Mouse (Mus musculus) hindbrain, postnatal 0 days (tissue): ENCODE measurements at regions not wholly inside any gene's neighbourhood (a gene's known extent, or its start where the extent isn't known, plus 50 kb on each side); places are given as distances from the start of the nearest gene placed in this dataset.
A peak's percentile ranks its signal among the peaks of the same experiment; 100 is the strongest.

Experiments
- ATAC-seq: fragments of 200-750 bp; cut with Nextera tagmentation; 2 replicates; pipeline ENCODE4 v1.8.0; 2017; ENCODE audit warnings: mild to moderate bottlenecking, moderate TSS enrichment, moderate library complexity
- DNase-seq: peaks from one replicate; pipeline ENCODE4 v3.0.0-alpha.2; 2015; ENCODE audit warnings: low spot score
- H3K27ac ChIP-seq: fragments of 300-500 bp; sonication (generic); 2 replicates; pipeline ENCODE4 v1.5.1; 2014; ENCODE audit warnings: mild to moderate bottlenecking
- H3K27me3 ChIP-seq: fragments of 300-500 bp; sonication (generic); 2 replicates; pipeline ENCODE4 v1.6.1; 2014; ENCODE audit warnings: low read length, mixed read lengths; ENCODE audit not compliant: insufficient read depth
- H3K36me3 ChIP-seq: fragments of 300-500 bp; sonication (generic); 2 replicates; pipeline ENCODE4 v1.6.1; 2014; ENCODE audit warnings: low read length, mixed read lengths; ENCODE audit not compliant: insufficient read depth
- H3K4me1 ChIP-seq: fragments of 300-500 bp; sonication (generic); 2 replicates; pipeline ENCODE4 v1.6.1; 2014; ENCODE audit warnings: antibody characterized with exemption, low read length, mixed read lengths; ENCODE audit not compliant: insufficient read depth
- H3K4me2 ChIP-seq: fragments of 300-500 bp; sonication (generic); 2 replicates; pipeline ENCODE4 v1.6.1; 2014; ENCODE audit warnings: low read depth, mild to moderate bottlenecking, low read length, moderate library complexity, mixed read lengths
- H3K4me3 ChIP-seq: fragments of 300-500 bp; sonication (generic); 2 replicates; pipeline ENCODE4 v1.5.1; 2014; ENCODE audit warnings: low read length
- H3K9ac ChIP-seq: fragments of 300-500 bp; sonication (generic); replicated peaks from 2 replicates; pipeline ENCODE4 v1.6.1; 2014; ENCODE audit warnings: mild to moderate bottlenecking, low read length, moderate library complexity, mixed read lengths
- H3K9me3 ChIP-seq: fragments of 300-500 bp; sonication (generic); 2 replicates; pipeline ENCODE4 v1.6.1; 2016; ENCODE audit warnings: low read length, mixed read lengths
- CTCF ChIP-seq: IDR thresholded peaks from 2 replicates; pipeline ENCODE4 v1.5.1; 2016; ENCODE audit warnings: antibody characterized with exemption, control low read depth, low read depth
- WGBS: fragments of 180-500 bp; shearing (Covaris S2); extraction: QIAGEN DNeasy Blood & Tissue Kit; methylation state at CpG from one replicate; pipeline ENCODE4 v1.1.7; 2014; 5-methylcytosine and 5-hydroxymethylcytosine counted together

DNA sequence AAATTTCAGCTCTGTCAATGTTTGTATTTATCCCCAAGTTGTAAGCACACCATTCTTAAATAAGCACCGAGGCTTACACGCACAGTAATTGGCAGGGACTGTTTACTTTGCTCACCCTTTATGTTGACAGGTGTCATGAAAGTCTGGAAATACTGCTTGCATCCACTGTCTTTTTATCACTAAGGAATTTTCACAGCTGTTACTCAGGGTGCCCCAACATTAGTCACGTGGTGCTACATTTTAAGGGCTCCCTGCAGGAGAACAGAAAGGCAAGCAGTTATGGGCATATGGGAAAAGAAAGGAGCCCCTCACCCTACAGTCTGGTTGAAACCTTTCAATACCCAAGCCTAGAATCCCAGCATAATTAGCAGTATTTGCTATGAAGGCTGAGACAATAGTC is 304.7 kb downstream of the Tle4 start:
- Histone ChIP-seq H3K27ac (no peak overlapping the region), H3K4me2 (no peak overlapping the region), H3K4me1 (no peaks in the 10 kb centered on the region), H3K27me3 (no peaks in the 10 kb centered on the region), H3K4me3 (no peak overlapping the region), H3K9me3 (no peaks in the 10 kb centered on the region), H3K9ac (no peak overlapping the region), H3K36me3 (no peaks in the 10 kb centered on the region)
- DNase-seq (no peak), ATAC-seq (no peak)
- no peak for TF ChIP-seq CTCF
- 61% methylated on average over 3 of the region's 3 CpGs for WGBS

DNA sequence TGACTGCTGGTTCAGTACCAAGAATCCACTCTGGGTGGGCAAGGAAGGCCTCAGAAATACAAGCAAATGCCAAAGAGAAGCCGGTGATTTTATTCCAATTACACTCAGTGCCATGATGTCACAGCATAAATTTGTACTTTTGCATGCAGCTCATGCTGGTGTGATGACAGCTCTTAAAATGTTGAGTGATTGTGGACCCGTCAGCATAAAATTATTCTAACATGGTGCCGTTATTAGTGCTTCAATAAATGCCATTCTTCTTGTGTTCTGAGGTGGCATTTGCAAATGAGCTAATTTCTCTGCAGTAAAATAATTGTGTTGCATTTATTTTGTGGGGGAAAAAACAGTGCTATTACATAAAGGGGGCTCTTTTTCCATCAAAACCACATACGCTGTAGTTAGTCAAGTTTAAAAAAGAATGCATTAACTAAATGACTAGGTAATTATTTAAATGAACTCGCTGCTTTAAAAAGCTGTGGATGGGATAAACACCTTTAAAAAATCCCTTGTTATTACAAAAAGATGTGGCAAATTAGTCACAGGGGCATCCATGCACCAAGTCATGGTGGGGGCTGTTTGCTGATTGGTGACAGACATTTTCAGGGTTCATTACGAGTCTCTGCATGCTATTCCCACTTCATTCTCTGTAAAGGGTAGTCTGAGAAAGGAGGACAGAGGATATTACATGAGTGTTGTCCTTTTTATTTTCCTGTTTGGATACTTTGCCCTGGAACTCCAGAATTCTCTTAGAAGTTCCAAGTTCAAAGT is 296.5 kb downstream of the Tle4 start:
- H3K4me2 ChIP-seq, result no peak overlapping the region
- H3K9me3 ChIP-seq, result no peaks in the 10 kb centered on the region
- no peaks in the 10 kb centered on the region for H3K4me1 ChIP-seq
- TF ChIP-seq CTCF, result no peak
- DNase-seq, result peak; percentile 15
- H3K27me3 ChIP-seq, result no peaks in the 10 kb centered on the region
- 56% methylated on average over 6 of the region's 6 CpGs for WGBS
- ATAC-seq, result no peak
- no peak overlapping the region for H3K9ac ChIP-seq
- no peak overlapping the region for H3K4me3 ChIP-seq
- no peaks in the 10 kb centered on the region for H3K36me3 ChIP-seq
- H3K27ac ChIP-seq, result no peak overlapping the region

DNA sequence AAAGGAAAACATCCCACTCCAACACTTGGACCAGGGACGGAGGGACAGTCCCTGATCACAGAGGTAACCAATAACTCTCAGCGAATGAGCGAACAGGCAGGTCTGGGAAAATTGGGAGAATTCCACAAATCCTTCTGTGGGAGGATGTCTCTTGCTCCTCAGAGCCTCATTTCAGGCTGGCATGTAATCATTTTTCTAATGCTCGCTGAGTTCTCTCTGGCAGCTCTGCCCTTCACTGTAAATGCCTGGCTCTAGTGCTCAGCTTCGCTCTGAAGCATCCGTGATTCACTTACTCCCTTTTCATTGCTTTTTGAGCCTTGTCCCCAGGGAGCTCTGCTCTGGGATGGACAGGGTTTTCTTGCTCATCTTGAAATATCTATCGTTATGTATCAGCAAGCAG is 283.6 kb downstream of the Tle4 start:
- Histone ChIP-seq H3K27ac (no peak overlapping the region), H3K9me3 (no peaks in the 10 kb centered on the region), H3K9ac (no peak overlapping the region), H3K27me3 (no peaks in the 10 kb centered on the region), H3K4me3 (no peak overlapping the region), H3K36me3 (no peaks in the 10 kb centered on the region), H3K4me1 (no peaks in the 10 kb centered on the region), H3K4me2 (peak overlapping the region; percentile 21; the same call in 1 of the 2 replicates)
- ATAC-seq (no peak), DNase-seq (peak; percentile 41)
- WGBS, result 49% methylated on average over 7 of the region's 7 CpGs
- TF ChIP-seq CTCF, result no peak

DNA sequence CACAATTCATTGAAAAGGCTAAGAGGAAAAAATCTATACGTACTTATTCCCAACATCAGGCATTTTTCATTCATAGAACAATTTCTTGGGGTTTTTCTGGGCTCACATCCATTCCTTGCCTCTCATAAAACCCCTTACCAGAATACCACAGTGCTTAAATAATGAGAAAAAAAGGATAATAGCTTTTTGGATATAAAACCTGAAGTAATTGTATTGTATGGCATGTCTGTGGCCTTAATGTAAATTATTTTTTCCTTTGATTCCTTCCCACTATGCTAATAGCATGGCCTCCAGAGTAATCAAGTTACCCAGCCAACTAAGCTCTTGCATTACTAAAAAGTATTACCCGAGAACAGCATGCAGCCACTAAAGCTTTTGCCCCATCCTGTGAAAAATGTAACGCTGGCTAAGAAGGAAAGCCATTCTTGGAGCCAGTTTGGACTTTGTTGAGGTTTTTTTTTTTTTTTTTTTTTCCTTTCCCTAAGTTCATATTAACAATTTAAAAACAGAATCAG is 278.1 kb downstream of the Tle4 start:
- Histone ChIP-seq H3K27me3 (no peaks in the 10 kb centered on the region), H3K9me3 (no peaks in the 10 kb centered on the region), H3K9ac (no peak overlapping the region), H3K4me3 (no peak overlapping the region), H3K36me3 (no peaks in the 10 kb centered on the region), H3K4me2 (no peak overlapping the region), H3K27ac (no peak overlapping the region), H3K4me1 (no peaks in the 10 kb centered on the region)
- DNase-seq (no peak), ATAC-seq (no peak)
- TF ChIP-seq CTCF, result no peak
- 49% methylated on average over 3 of the region's 3 CpGs for WGBS

DNA sequence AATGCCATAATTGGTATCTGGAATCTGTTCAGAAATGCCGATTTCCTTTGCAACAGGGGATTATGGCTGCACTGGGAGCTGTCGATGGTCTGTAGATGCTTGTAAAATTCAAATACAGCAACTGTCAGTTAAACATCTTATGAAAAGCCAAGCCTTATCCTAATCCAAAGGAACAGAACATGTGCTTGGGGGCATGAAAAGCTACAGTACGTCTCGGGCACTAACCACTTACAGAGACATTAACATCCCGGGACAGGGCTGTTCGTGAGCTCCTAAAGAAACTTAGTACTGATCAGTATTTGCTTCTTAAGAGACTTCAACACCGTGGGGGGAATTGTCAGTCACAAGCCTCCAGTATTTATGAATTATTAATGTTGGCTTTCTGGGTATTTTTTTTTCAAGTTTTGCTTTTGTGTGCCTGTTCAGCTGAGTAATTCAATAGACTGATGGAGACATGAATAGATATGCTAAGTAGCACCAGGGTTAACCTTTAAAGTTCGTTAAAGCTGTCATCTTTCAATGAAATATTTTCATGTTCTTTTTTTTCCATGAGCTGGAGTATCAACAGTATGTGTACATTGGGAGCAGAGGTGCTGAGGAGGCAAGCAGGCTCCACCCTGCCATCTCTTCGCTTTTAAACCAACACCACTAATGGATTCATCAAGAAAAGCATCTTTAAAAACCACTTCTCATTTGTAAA is 272.3 kb downstream of the Tle4 start:
- no peak for ATAC-seq

DNA sequence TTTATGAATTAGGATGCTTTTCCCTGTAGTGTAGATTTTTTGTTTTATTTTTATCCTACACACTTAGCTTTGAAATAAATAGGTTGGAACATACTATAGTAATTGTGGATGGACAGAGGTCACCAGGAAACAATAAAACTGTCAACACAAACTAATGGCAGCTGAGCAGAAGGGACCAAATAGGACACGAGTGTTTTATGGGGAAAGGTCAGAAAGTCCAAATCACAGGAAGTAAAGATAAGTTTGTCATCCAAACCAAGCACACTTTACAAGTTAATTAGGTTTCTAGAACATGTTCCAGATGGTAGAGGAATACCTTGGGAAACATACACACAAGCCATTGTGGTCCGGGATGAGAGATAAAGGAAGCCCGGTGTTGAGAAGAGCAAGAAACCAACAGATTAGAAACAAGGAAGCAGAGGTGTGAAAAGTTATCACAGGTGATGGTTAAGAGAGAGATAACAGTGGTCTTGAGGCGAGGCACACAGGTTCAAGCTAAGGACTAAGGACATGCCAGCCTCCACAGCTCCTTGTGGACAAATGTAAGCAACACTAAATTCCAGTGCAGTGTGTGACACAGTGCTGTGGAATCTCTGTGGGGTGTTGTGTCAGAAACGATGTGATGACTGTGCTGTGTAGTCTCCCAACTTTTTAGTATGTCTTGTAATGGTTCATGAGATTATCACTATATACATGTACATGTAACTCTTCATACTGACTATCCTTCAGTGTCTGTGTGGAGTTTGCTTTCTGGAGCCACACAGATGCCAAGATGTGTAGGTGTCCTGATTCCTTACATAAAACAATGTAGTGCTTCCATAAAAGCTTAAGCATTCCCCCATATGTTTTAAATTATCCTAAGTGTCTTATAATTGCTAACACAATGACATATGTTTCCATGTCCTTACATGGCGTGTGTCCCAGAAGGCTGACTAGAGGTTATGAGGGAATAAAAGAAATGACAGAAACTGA is 264.5 kb downstream of the Tle4 start:
- Histone ChIP-seq H3K9me3 (no peaks in the 10 kb centered on the region), H3K4me1 (no peaks in the 10 kb centered on the region), H3K4me3 (no peak overlapping the region), H3K4me2 (no peak overlapping the region), H3K36me3 (no peaks in the 10 kb centered on the region), H3K9ac (no peak overlapping the region), H3K27me3 (no peaks in the 10 kb centered on the region), H3K27ac (no peak overlapping the region)
- 79% methylated on average over 6 of the region's 6 CpGs for WGBS
- no peak for TF ChIP-seq CTCF
- ATAC-seq, result no peak
- no peak for DNase-seq

More for the DNA sequence above, 272.3 kb downstream of the Tle4 start:
- H3K4me2 ChIP-seq, result no peak overlapping the region
- H3K4me1 ChIP-seq, result no peaks in the 10 kb centered on the region
- no peak overlapping the region for H3K9ac ChIP-seq
- H3K9me3 ChIP-seq, result no peaks in the 10 kb centered on the region
- no peak overlapping the region for H3K4me3 ChIP-seq
- H3K27ac ChIP-seq, result no peak overlapping the region
- no peaks in the 10 kb centered on the region for H3K27me3 ChIP-seq
- WGBS, result 30% methylated on average over 9 of the region's 9 CpGs
- H3K36me3 ChIP-seq, result no peaks in the 10 kb centered on the region
- no peak for DNase-seq
- TF ChIP-seq CTCF, result no peak
